Mouse (Mus musculus): ENCODE measurements around the gene Ndufb4. TPM values are rescaled to one million over a fixed set of nuclear protein-coding genes. Genes with fewer than 3 reads are reported as not detected.

Ndufb4 gene
- total and polyA plus RNA-seq, 2 experiments from 2014 or later = 32.3 to 90.7 TPM

- H3K4me2 ChIP-seq (ENCODE audit: low read depth, low read length, poor library complexity, severe bottlenecking) = no peak overlapping the region
- WGBS = 75% methylated on average over 9 of the region's 9 CpGs
- no peak overlapping the region for H3K4me3 ChIP-seq (ENCODE audit: low read depth, low read length)
- no peaks in the 10 kb centered on the region for H3K9me3 ChIP-seq (ENCODE audit: low read length)
- TF ChIP-seq CTCF (IDR thresholded peaks at IDR 0.05) = no peak
- DNase-seq (ENCODE audit: low spot score) = no peak
- no peak overlapping the region for H3K9ac ChIP-seq (replicated peaks; ENCODE audit: low read length, poor library complexity, severe bottlenecking)
- H3K27me3 ChIP-seq (ENCODE audit: insufficient read depth, low read length) = no peaks in the 10 kb centered on the region
- H3K36me3 ChIP-seq (ENCODE audit: insufficient read depth, low read length) = no peaks in the 10 kb centered on the region
- H3K4me1 ChIP-seq (ENCODE audit: insufficient read depth, low read length) = no peaks in the 10 kb centered on the region
- ATAC-seq (ENCODE audit: low FRiP score) = no peak
- no peak overlapping the region for H3K27ac ChIP-seq (ENCODE audit: low read depth, low read length)
These were observed 19.7 kb downstream of the Ndufb4 start for GRCm38 (mm10) chr16:37634578-37634977.

GRCm38 (mm10) chr16:37629011-37629410, 25.2 kb downstream of the Ndufb4 start:
- Histone ChIP-seq H3K36me3 (ENCODE audit: insufficient read depth, low read length) (no peaks in the 10 kb centered on the region), H3K4me3 (ENCODE audit: low read depth, low read length) (no peak overlapping the region), H3K4me2 (ENCODE audit: low read depth, low read length, poor library complexity, severe bottlenecking) (no peak overlapping the region), H3K27ac (ENCODE audit: low read depth, low read length) (no peak overlapping the region), H3K4me1 (ENCODE audit: insufficient read depth, low read length) (no peaks in the 10 kb centered on the region), H3K9me3 (ENCODE audit: low read length) (no peaks in the 10 kb centered on the region), H3K27me3 (ENCODE audit: insufficient read depth, low read length) (no peaks in the 10 kb centered on the region), H3K9ac (replicated peaks; ENCODE audit: low read length, poor library complexity, severe bottlenecking) (no peak overlapping the region)
- no peak for TF ChIP-seq CTCF (IDR thresholded peaks at IDR 0.05)
- DNase-seq (ENCODE audit: low spot score) (peak; percentile 31), ATAC-seq (ENCODE audit: low FRiP score) (no peak; the same call in 1 of the 2 replicates)
- 31% methylated on average over 7 of the region's 7 CpGs for WGBS

GRCm38 (mm10) chr16:37628336-37628735, 25.9 kb downstream of the Ndufb4 start:
- ATAC-seq (ENCODE audit: low FRiP score) = no peak
- no peak overlapping the region for H3K9ac ChIP-seq (replicated peaks; ENCODE audit: low read length, poor library complexity, severe bottlenecking)
- H3K27me3 ChIP-seq (ENCODE audit: insufficient read depth, low read length) = no peaks in the 10 kb centered on the region
- no peak overlapping the region for H3K27ac ChIP-seq (ENCODE audit: low read depth, low read length)
- H3K4me3 ChIP-seq (ENCODE audit: low read depth, low read length) = no peak overlapping the region
- no peaks in the 10 kb centered on the region for H3K9me3 ChIP-seq (ENCODE audit: low read length)
- H3K4me1 ChIP-seq (ENCODE audit: insufficient read depth, low read length) = no peaks in the 10 kb centered on the region; the same call in 1 of the 2 replicates
- WGBS = 77% methylated on average over 9 of the region's 9 CpGs
- no peak for TF ChIP-seq CTCF (IDR thresholded peaks at IDR 0.05)
- no peaks in the 10 kb centered on the region for H3K36me3 ChIP-seq (ENCODE audit: insufficient read depth, low read length)
- no peak overlapping the region for H3K4me2 ChIP-seq (ENCODE audit: low read depth, low read length, poor library complexity, severe bottlenecking)
- no peak for DNase-seq (ENCODE audit: low spot score)

GRCm38 (mm10) chr16:37626388-37626949, 27.8 kb downstream of the Ndufb4 start:
- Histone ChIP-seq H3K27ac (ENCODE audit: low read depth, low read length) (no peak overlapping the region), H3K9me3 (ENCODE audit: low read length) (no peaks in the 10 kb centered on the region), H3K36me3 (ENCODE audit: insufficient read depth, low read length) (no peaks in the 10 kb centered on the region), H3K4me3 (ENCODE audit: low read depth, low read length) (no peak overlapping the region), H3K4me2 (ENCODE audit: low read depth, low read length, poor library complexity, severe bottlenecking) (no peak overlapping the region), H3K27me3 (ENCODE audit: insufficient read depth, low read length) (no peaks in the 10 kb centered on the region), H3K4me1 (ENCODE audit: insufficient read depth, low read length) (peaks cover 3% of the 10 kb centered on the region; the same call in 1 of the 2 replicates), H3K9ac (replicated peaks; ENCODE audit: low read length, poor library complexity, severe bottlenecking) (no peak overlapping the region)
- 55% methylated on average over 4 of the region's 4 CpGs for WGBS
- ATAC-seq (ENCODE audit: low FRiP score) = no peak
- no peak for DNase-seq (ENCODE audit: low spot score)
- TF ChIP-seq CTCF (IDR thresholded peaks at IDR 0.05) = no peak

GRCm38 (mm10) chr16:37622919-37623318, 31.3 kb downstream of the Ndufb4 start:
- Histone ChIP-seq H3K9me3 (ENCODE audit: low read length) (no peaks in the 10 kb centered on the region), H3K9ac (replicated peaks; ENCODE audit: low read length, poor library complexity, severe bottlenecking) (no peak overlapping the region), H3K4me2 (ENCODE audit: low read depth, low read length, poor library complexity, severe bottlenecking) (no peak overlapping the region), H3K36me3 (ENCODE audit: insufficient read depth, low read length) (no peaks in the 10 kb centered on the region), H3K27ac (ENCODE audit: low read depth, low read length) (no peak overlapping the region), H3K27me3 (ENCODE audit: insufficient read depth, low read length) (no peaks in the 10 kb centered on the region), H3K4me1 (ENCODE audit: insufficient read depth, low read length) (peaks cover 3% of the 10 kb centered on the region; the same call in 1 of the 2 replicates), H3K4me3 (ENCODE audit: low read depth, low read length) (no peak overlapping the region)
- peak; percentile 66 for DNase-seq (ENCODE audit: low spot score)
- no peak for TF ChIP-seq CTCF (IDR thresholded peaks at IDR 0.05)
- WGBS = 20% methylated on average over 5 of the region's 5 CpGs
- no peak for ATAC-seq (ENCODE audit: low FRiP score)

GRCm38 (mm10) chr16:37622403-37622802, 31.9 kb downstream of the Ndufb4 start:
- H3K9ac ChIP-seq (replicated peaks; ENCODE audit: low read length, poor library complexity, severe bottlenecking) = no peak overlapping the region
- H3K27me3 ChIP-seq (ENCODE audit: insufficient read depth, low read length) = no peaks in the 10 kb centered on the region
- H3K4me1 ChIP-seq (ENCODE audit: insufficient read depth, low read length) = peaks cover 3% of the 10 kb centered on the region; the same call in 1 of the 2 replicates
- DNase-seq (ENCODE audit: low spot score) (no peak), ATAC-seq (ENCODE audit: low FRiP score) (no peak)
- H3K9me3 ChIP-seq (ENCODE audit: low read length) = no peaks in the 10 kb centered on the region
- no peak overlapping the region for H3K4me3 ChIP-seq (ENCODE audit: low read depth, low read length)
- no peak overlapping the region for H3K4me2 ChIP-seq (ENCODE audit: low read depth, low read length, poor library complexity, severe bottlenecking)
- H3K36me3 ChIP-seq (ENCODE audit: insufficient read depth, low read length) = no peaks in the 10 kb centered on the region
- WGBS = 37% methylated on average over 3 of the region's 3 CpGs
- TF ChIP-seq CTCF (IDR thresholded peaks at IDR 0.05) = no peak
- no peak overlapping the region for H3K27ac ChIP-seq (ENCODE audit: low read depth, low read length)

All from midbrain, postnatal 0 days (tissue).